In genomic region chr13:31630051-31630450, GRCm38 (mm10) we compare ENCODE assay signal across 8 mouse cellular contexts. TPM values are rescaled to one million over a fixed set of nuclear protein-coding genes. Genes with fewer than 3 reads are reported as not detected.
DNase-seq lines count a peak whose midpoint lies in the region; ATAC-seq lines count a peak whose summit lies in the region.
"Had no signal": no experiment of that assay in that cellular context is flagged by ENCODE, and none has a peak within 500 bp of the region (broad histone marks: within the 10 kb centered on the region; RNA-seq: fewer than 3 reads in every experiment).

No protein-coding gene starts in this region.

- peak overlapping the region; percentile 77 for H3K4me2 ChIP-seq in lung, embryonic 15.5 days
- H3K4me2 ChIP-seq in forebrain, embryonic 14.5 days (ENCODE audit: low read length): peak overlapping the region; percentile 50; the same call in 1 of the 2 replicates
- H3K4me2 ChIP-seq in limb, embryonic 13.5 days (replicated peaks): peak overlapping the region; percentile 68
- H3K4me2 ChIP-seq in stomach, embryonic 14.5 days (replicated peaks; ENCODE audit: low read depth, low read length): peak overlapping the region; percentile 86

- H3K4me1 ChIP-seq in lung, embryonic 15.5 days: peaks cover 36% of the 10 kb centered on the region
- H3K4me1 ChIP-seq in forebrain, embryonic 14.5 days (ENCODE audit: control insufficient read depth, insufficient read depth, low read length): peaks cover 15% of the 10 kb centered on the region
- H3K4me1 ChIP-seq in limb, embryonic 13.5 days: peaks cover 32% of the 10 kb centered on the region
- H3K4me1 ChIP-seq in stomach, embryonic 14.5 days (ENCODE audit: control insufficient read depth, insufficient read depth, low read length): peaks cover 2% of the 10 kb centered on the region; the same call in 1 of the 2 replicates

- no peak for ATAC-seq in lung, embryonic 15.5 days (ENCODE audit: borderline replicate concordance, extremely low read depth, low FRiP score, low TSS enrichment)
- no peak for ATAC-seq in forebrain, embryonic 14.5 days
- no peak for ATAC-seq in limb, embryonic 13.5 days (ENCODE audit: low FRiP score, low read depth)
- no peak for ATAC-seq in stomach, embryonic 14.5 days (ENCODE audit: insufficient number of reproducible peaks, insufficient read depth, low FRiP score, low read depth)

- 0 out of 2 replicates have a peak overlapping the region, but pooled peaks have one; percentile 9 for H3K27ac ChIP-seq in lung, embryonic 15.5 days
- H3K27ac ChIP-seq in forebrain, embryonic 14.5 days (ENCODE audit: low read depth, low read length): no peak overlapping the region
- H3K27ac ChIP-seq in limb, embryonic 13.5 days: no peak overlapping the region
- peak overlapping the region; percentile 22; the same call in 1 of the 2 replicates for H3K27ac ChIP-seq in stomach, embryonic 14.5 days (ENCODE audit: low read length)

- DNase-seq in lung, postnatal 10 days: no peak
- no peak for DNase-seq in forebrain, embryonic 14.5 days (ENCODE audit: low spot score)
- DNase-seq in kidney, postnatal 4 days: no peak
- no peak for DNase-seq in kidney, adult 8-10 months

- H3K9me3 ChIP-seq in lung, embryonic 15.5 days: no peaks in the 10 kb centered on the region
- no peaks in the 10 kb centered on the region for H3K9me3 ChIP-seq in forebrain, embryonic 14.5 days (replicated peaks; ENCODE audit: control insufficient read depth, low read length)
- H3K9me3 ChIP-seq in limb, embryonic 13.5 days: no peaks in the 10 kb centered on the region
- H3K9me3 ChIP-seq in stomach, embryonic 14.5 days (ENCODE audit: control insufficient read depth, low read depth, low read length): no peaks in the 10 kb centered on the region

- 17% methylated on average over 12 of the region's 12 CpGs for WGBS in lung, embryonic 15.5 days
- 3% methylated on average over 12 of the region's 12 CpGs for WGBS in forebrain, embryonic 14.5 days
- 17% methylated on average over 12 of the region's 12 CpGs for WGBS in limb, embryonic 13.5 days
- WGBS in stomach, embryonic 14.5 days: 24% methylated on average over 12 of the region's 12 CpGs

- H3K9ac ChIP-seq in lung, embryonic 15.5 days: peak overlapping the region; percentile 73
- no peak overlapping the region for H3K9ac ChIP-seq in forebrain, embryonic 14.5 days (ENCODE audit: low read length)
- H3K9ac ChIP-seq in limb, embryonic 13.5 days: peak overlapping the region; percentile 59; the same call in 1 of the 2 replicates
- peak overlapping the region; percentile 81 for H3K9ac ChIP-seq in stomach, embryonic 14.5 days (replicated peaks; ENCODE audit: low read depth, low read length)

- H3K27me3 ChIP-seq in lung, embryonic 15.5 days: peaks cover 68% of the 10 kb centered on the region
- H3K27me3 ChIP-seq in forebrain, embryonic 14.5 days (replicated peaks; ENCODE audit: control insufficient read depth, insufficient read depth, low read length): peaks cover 79% of the 10 kb centered on the region
- H3K27me3 ChIP-seq in limb, embryonic 13.5 days: peaks cover 87% of the 10 kb centered on the region
- H3K27me3 ChIP-seq in stomach, embryonic 14.5 days (ENCODE audit: control insufficient read depth, insufficient read depth, low read length): peaks cover 11% of the 10 kb centered on the region; the same call in 1 of the 2 replicates

- 0 out of 2 replicates have a peak, but pooled peaks cover 5% of the 10 kb centered on the region for H3K36me3 ChIP-seq in lung, embryonic 15.5 days
- H3K36me3 ChIP-seq in forebrain, embryonic 14.5 days (ENCODE audit: control insufficient read depth, insufficient read depth, low read length): no peaks in the 10 kb centered on the region
- H3K36me3 ChIP-seq in limb, embryonic 13.5 days: no peaks in the 10 kb centered on the region
- H3K36me3 ChIP-seq in stomach, embryonic 14.5 days (ENCODE audit: control insufficient read depth, insufficient read depth, low read length): no peaks in the 10 kb centered on the region

- peak overlapping the region; percentile 54 for H3K4me3 ChIP-seq in lung, embryonic 15.5 days
- H3K4me3 ChIP-seq in forebrain, embryonic 14.5 days (ENCODE audit: low read depth, low read length): peak overlapping the region; percentile 33; the same call in 1 of the 2 replicates
- H3K4me3 ChIP-seq in limb, embryonic 13.5 days: peak overlapping the region; percentile 55
- H3K4me3 ChIP-seq in stomach, embryonic 14.5 days (ENCODE audit: low read depth, low read length): peak overlapping the region; percentile 56
- H3K4me3 ChIP-seq: myocyte had no signal

RNA-seq across cellular contexts. Expression of gene Foxf2, which starts 4.4 kb away (rescaled TPM):
- 29.5 and 30.4 TPM in 2 replicates for polyA plus RNA-seq in lung, embryonic 15.5 days (2015; fragmentation: Nextera tagmentation; extraction: Ambion mirVana)
- 2.2 and 2.4 TPM in 2 replicates for polyA plus RNA-seq in forebrain, embryonic 14.5 days (2014; fragmentation: Nextera tagmentation; extraction: Ambion mirVana)
- 2.7 and 3.0 TPM in 2 replicates for polyA plus RNA-seq in limb, embryonic 13.5 days (2015; fragmentation: Nextera tagmentation; extraction: Ambion mirVana)
- polyA plus RNA-seq in stomach, embryonic 14.5 days (2014; fragmentation: Nextera tagmentation; extraction: Ambion mirVana): 21.3 and 21.9 TPM in 2 replicates

Comparison
In these comparisons a context has a peak if more than half of its experiments do, and no peak if none do; other contexts are left out.
1. H3K27ac ChIP-seq: peak in lung, embryonic 15.5 days (single experiment) and stomach, embryonic 14.5 days (single experiment); none in forebrain, embryonic 14.5 days (single experiment) and limb, embryonic 13.5 days (single experiment).
2. Peak in every context shown above with its lines, with median percentiles within 50 percentile points of each other: H3K4me2 ChIP-seq and H3K4me3 ChIP-seq.